Mouse (Mus musculus) CH12.LX (cell line): ENCODE measurements around the gene Dctn1. TPM values are rescaled to one million over a fixed set of nuclear protein-coding genes. Genes with fewer than 3 reads are reported as not detected.

Experiments
- DNase-seq: peaks from one replicate; pipeline ENCODE4 v3.0.0-alpha.2; 2013; ENCODE audit errors: extremely low read depth
- H3K27ac ChIP-seq: 2 replicates; pipeline ENCODE4 v1.5.1; 2012; ENCODE audit warnings: low read depth, mild to moderate bottlenecking, control low read depth, moderate library complexity; ENCODE audit not compliant: insufficient read depth
- H3K27me3 ChIP-seq: replicated peaks from 2 replicates; pipeline ENCODE3; 2012; ENCODE audit warnings: inconsistent platforms
- H3K36me3 ChIP-seq, 2 experiments: replicated peaks in 1 of 2; 2 replicates each; pipeline versions ENCODE3 to v1.6.1; 2012; ENCODE audit warnings: inconsistent platforms in 1 of 2, low read length in 1 of 2, mild to moderate bottlenecking in 1 of 2, mixed read lengths in 1 of 2, moderate library complexity in 1 of 2; ENCODE audit not compliant: control insufficient read depth in 1 of 2, insufficient read depth in 1 of 2
- H3K4me1 ChIP-seq, 2 experiments: 2 replicates each; pipeline ENCODE4 v1.6.1; 2012; ENCODE audit warnings: inconsistent platforms in 1 of 2, moderate library complexity in 1 of 2; ENCODE audit not compliant: insufficient read depth in 2 of 2, control insufficient read depth in 1 of 2
- H3K4me2 ChIP-seq: 2 replicates; pipeline ENCODE4 v1.6.1; 2012; ENCODE audit warnings: low read depth, mild to moderate bottlenecking, control low read depth; ENCODE audit not compliant: poor library complexity, insufficient read depth, severe bottlenecking
- H3K4me3 ChIP-seq, 3 experiments: fragments of 150-350 bp in 1 of 3; sonication (generic) in 1 of 3; replicated peaks in 1 of 3; 2 replicates each; pipeline versions ENCODE3 to v1.5.1; 2011 to 2012; ENCODE audit warnings: low read depth in 2 of 3, low read length in 2 of 3, mild to moderate bottlenecking in 2 of 3, moderate library complexity in 2 of 3, control low read depth in 1 of 3, improper control_type of control experiment in 1 of 3, inconsistent platforms in 1 of 3, mixed read lengths in 1 of 3; ENCODE audit not compliant: poor library complexity in 1 of 3
- H3K79me2 ChIP-seq: replicated peaks from 2 replicates; pipeline ENCODE4 v1.6.1; 2012; ENCODE audit warnings: mild to moderate bottlenecking, moderate library complexity; ENCODE audit not compliant: control insufficient read depth, poor library complexity, insufficient read depth, severe bottlenecking; ENCODE audit errors: extremely low read depth
- H3K9ac ChIP-seq: 2 replicates; pipeline ENCODE4 v1.6.1; 2012; ENCODE audit warnings: low read depth, mild to moderate bottlenecking, control low read depth, moderate library complexity; ENCODE audit not compliant: insufficient read depth
- H3K9me3 ChIP-seq: replicated peaks from 2 replicates; pipeline ENCODE3; 2012; ENCODE audit warnings: low read length, inconsistent platforms, mixed read lengths
- CHD2 ChIP-seq: IDR thresholded peaks from 2 replicates; pipeline ENCODE4 v1.6.1; 2011; ENCODE audit warnings: low read length, improper control_type of control experiment
- CTCF ChIP-seq, 2 experiments: IDR thresholded peaks in 1 of 2; conservative IDR thresholded peaks in 1 of 2; 2 replicates each; pipeline ENCODE4 v1.5.1; 2011 to 2012; ENCODE audit warnings: low read depth in 2 of 2, low read length in 2 of 2, improper control_type of control experiment in 1 of 2, inconsistent platforms in 1 of 2, mild to moderate bottlenecking in 1 of 2, moderate library complexity in 1 of 2
- ELF1 ChIP-seq: IDR thresholded peaks from 2 replicates; pipeline ENCODE4 v1.6.1; 2014; ENCODE audit warnings: low read depth, mild to moderate bottlenecking, inconsistent platforms, low read length, improper control_type of control experiment
- EP300 ChIP-seq: IDR thresholded peaks from 2 replicates; pipeline ENCODE4 v1.6.1; 2011; ENCODE audit warnings: low read length, improper control_type of control experiment
- ETS1 ChIP-seq: conservative IDR thresholded peaks from 2 replicates; pipeline ENCODE4 v1.6.1; 2012; ENCODE audit warnings: low read depth, mild to moderate bottlenecking, inconsistent platforms, low read length, improper control_type of control experiment, moderate library complexity
- JUN ChIP-seq: IDR thresholded peaks from 2 replicates; pipeline ENCODE4 v1.6.1; 2011; ENCODE audit warnings: low read depth, mild to moderate bottlenecking, low read length, improper control_type of control experiment, moderate library complexity; ENCODE audit not compliant: insufficient read depth
- JUND ChIP-seq: conservative IDR thresholded peaks from 2 replicates; pipeline ENCODE4 v1.6.1; 2011; ENCODE audit warnings: low read depth, low read length, improper control_type of control experiment
- KAT2A ChIP-seq: IDR thresholded peaks from 2 replicates; pipeline ENCODE4 v1.6.1; 2012; ENCODE audit warnings: low read length, improper control_type of control experiment, inconsistent platforms; ENCODE audit not compliant: insufficient replicate concordance
- MEF2A ChIP-seq: IDR thresholded peaks from 2 replicates; pipeline ENCODE4 v1.6.1; 2014; ENCODE audit warnings: low read depth, mild to moderate bottlenecking, inconsistent platforms, low read length, improper control_type of control experiment, borderline replicate concordance
- MYC ChIP-seq: IDR thresholded peaks from 2 replicates; pipeline ENCODE4 v1.6.1; 2011; ENCODE audit warnings: low read depth, mild to moderate bottlenecking, improper control_type of control experiment, low read length
- NELFE ChIP-seq: IDR thresholded peaks from 2 replicates; pipeline ENCODE4 v1.6.1; 2011; ENCODE audit warnings: low read depth, low read length, improper control_type of control experiment
- POLR2A ChIP-seq: IDR thresholded peaks from 2 replicates; pipeline ENCODE4 v1.6.1; 2011; ENCODE audit warnings: low read depth, mild to moderate bottlenecking, improper control_type of control experiment, low read length
- POLR2AphosphoS2 ChIP-seq: IDR thresholded peaks from 2 replicates; pipeline ENCODE4 v1.6.1; 2011; ENCODE audit warnings: low read depth, low read length, improper control_type of control experiment
- SIN3A ChIP-seq: IDR thresholded peaks from 2 replicates; pipeline ENCODE4 v1.6.1; 2012; ENCODE audit warnings: low read length, improper control_type of control experiment, inconsistent platforms
- SMC3 ChIP-seq: IDR thresholded peaks from 2 replicates; pipeline ENCODE4 v1.6.1; 2011; ENCODE audit warnings: low read depth, low read length, improper control_type of control experiment
- TCF12 ChIP-seq: IDR thresholded peaks from 2 replicates; pipeline ENCODE4 v1.6.1; 2014; ENCODE audit warnings: low read depth, mild to moderate bottlenecking, inconsistent platforms, low read length, improper control_type of control experiment
- UBTF ChIP-seq: IDR thresholded peaks from 2 replicates; pipeline ENCODE4 v1.6.1; 2012; ENCODE audit warnings: low read depth, mild to moderate bottlenecking, inconsistent platforms, low read length, improper control_type of control experiment, moderate library complexity
- ZC3H11A ChIP-seq: IDR thresholded peaks from 2 replicates; pipeline ENCODE4 v1.6.1; 2012; ENCODE audit warnings: low read depth, mild to moderate bottlenecking, inconsistent platforms, low read length, improper control_type of control experiment
- ZNF384 ChIP-seq: IDR thresholded peaks from 2 replicates; pipeline ENCODE4 v1.6.1; 2012; ENCODE audit warnings: low read depth, low read length, improper control_type of control experiment, inconsistent platforms
- dilution Hi-C: fragments of 300-500 bp; cut with MboI; formaldehyde crosslinking; loops from 2 replicates; pipeline ENCODE4 v1.14.3; 2020; ENCODE audit warnings: low sequenced_read_pairs; ENCODE audit not compliant: extremely low pct_unique_long_range_greater_than_20kb, extremely low pct_ligation_motif_present
- in situ Hi-C: fragments of 300-500 bp; cut with MboI; formaldehyde crosslinking; loops from 3 replicates; pipeline ENCODE4 v1.14.3; 2019; ENCODE audit warnings: low sequenced_read_pairs, low pct_ligation_motif_present, low pct_unique_long_range_greater_than_20kb, mixed read lengths
- polyA plus RNA-seq: library from polyadenylated mRNA; unstranded; fragments of >175 nt; gene quantifications from 2 replicates; pipeline ENCODE4 v1.2.1, GENCODE M21; 2012; ENCODE audit warnings: low read depth; ENCODE audit not compliant: insufficient read length
- total RNA-seq, 2 experiments: library from RNA; depleted of rRNA; stranded (reverse); fragments of 300-350 nt in 1 of 2; fragments of >200 nt in 1 of 2; gene quantifications; 2 replicates each; pipeline ENCODE4 v1.2.3; 2012 to 2014

The Dctn1 gene
- total and polyA plus RNA-seq, 3 experiments: 12.8 to 36.4 (median 19.8) TPM

- H3K27ac ChIP-seq: no peak overlapping the region
- H3K36me3 ChIP-seq: no peaks in the 10 kb centered on the region
- no peaks in the 10 kb centered on the region for H3K9me3 ChIP-seq
- DNase-seq: no peak
- H3K9ac ChIP-seq: no peak overlapping the region
- H3K27me3 ChIP-seq: peaks cover 42% of the 10 kb centered on the region
- dilution Hi-C loops: no loop called here
- H3K4me2 ChIP-seq: no peak overlapping the region
- peaks cover 0 to 3% of the 10 kb centered on the region in 2 experiments; a peak in 1 of 4 replicates for H3K4me1 ChIP-seq
- no peak for TF ChIP-seq MEF2A
- no peak for TF ChIP-seq POLR2AphosphoS2
- no peak for TF ChIP-seq UBTF
- TF ChIP-seq CTCF (conservative IDR thresholded peaks at IDR 0.05 in 1 of 2, IDR thresholded peaks at IDR 0.05 in 1 of 2; ENCODE audit: low read depth in 2 of 2, low read length in 2 of 2): no peak
- TF ChIP-seq CHD2: no peak
- no peak overlapping the region for H3K4me3 ChIP-seq
- in situ Hi-C loops: no loop called here
- H3K79me2 ChIP-seq: no peaks in the 10 kb centered on the region
Observed at GRCm38 (mm10) chr6:83245997-83246396, 80.3 kb downstream of the Dctn1 start.

GRCm38 (mm10) chr6:83246750-83247149 is 81.0 kb downstream of the Dctn1 start:
- Histone ChIP-seq H3K27me3 (peaks cover 38% of the 10 kb centered on the region), H3K9me3 (no peaks in the 10 kb centered on the region), H3K79me2 (no peaks in the 10 kb centered on the region), H3K27ac (no peak overlapping the region), H3K4me1 (peaks cover 0 to 1% of the 10 kb centered on the region in 2 experiments; a peak in 1 of 4 replicates), H3K4me3 (no peak overlapping the region), H3K36me3 (no peaks in the 10 kb centered on the region), H3K4me2 (no peak overlapping the region), H3K9ac (no peak overlapping the region)
- no peak for TF ChIP-seq SIN3A
- no peak for TF ChIP-seq POLR2A
- TF ChIP-seq MYC: no peak
- no peak for TF ChIP-seq ZC3H11A
- TF ChIP-seq ELF1: no peak
- TF ChIP-seq SMC3: no peak
- TF ChIP-seq JUN: no peak
- no peak for TF ChIP-seq ETS1
- in situ Hi-C loops: no loop called here
- dilution Hi-C loops: no loop called here
- DNase-seq: no peak

GRCm38 (mm10) chr6:83247153-83247552 is 81.4 kb downstream of the Dctn1 start:
- DNase-seq: no peak
- H3K4me2 ChIP-seq: no peak overlapping the region
- no peaks in the 10 kb centered on the region for H3K9me3 ChIP-seq
- H3K27ac ChIP-seq: no peak overlapping the region
- H3K79me2 ChIP-seq: no peaks in the 10 kb centered on the region
- in situ Hi-C loops: no loop called here
- no peaks in the 10 kb centered on the region for H3K36me3 ChIP-seq
- peaks cover 34% of the 10 kb centered on the region for H3K27me3 ChIP-seq
- H3K9ac ChIP-seq: no peak overlapping the region
- TF ChIP-seq KAT2A (no peak), NELFE (no peak), POLR2A (no peak), SMC3 (no peak), ZNF384 (no peak), MYC (no peak), TCF12 (no peak), CTCF (conservative IDR thresholded peaks at IDR 0.05 in 1 of 2, IDR thresholded peaks at IDR 0.05 in 1 of 2; ENCODE audit: low read depth in 2 of 2, low read length in 2 of 2) (no peak), EP300 (no peak), POLR2AphosphoS2 (no peak), CHD2 (no peak), MEF2A (no peak), JUND (no peak)
- H3K4me3 ChIP-seq: no peak overlapping the region
- dilution Hi-C loops: no loop called here
- H3K4me1 ChIP-seq: no peaks in the 10 kb centered on the region
